Mouse (Mus musculus): Measurements from ENCODE around the gene Nobox. TPM values are rescaled to one million over a fixed set of nuclear protein-coding genes. Genes with fewer than 3 reads are reported as not detected.

The Nobox gene
- not detected for total RNA-seq (2021)
- long read RNA-seq, experiment 1: 0 reads
- long read RNA-seq, experiment 2: 0 reads

- no peak for DNase-seq (ENCODE audit: low spot score in 2 of 2)
Observed at GRCm38 (mm10) chr6:43309454-43309853, at the start of gene Nobox. Gene Nobox, minus strand, starts transcription at chr6:43309554.

GRCm38 (mm10) chr6:43354562-43355241, 45.3 kb upstream of the Nobox start:
- DNase-seq (ENCODE audit: low spot score in 2 of 2): no peak

DNA sequence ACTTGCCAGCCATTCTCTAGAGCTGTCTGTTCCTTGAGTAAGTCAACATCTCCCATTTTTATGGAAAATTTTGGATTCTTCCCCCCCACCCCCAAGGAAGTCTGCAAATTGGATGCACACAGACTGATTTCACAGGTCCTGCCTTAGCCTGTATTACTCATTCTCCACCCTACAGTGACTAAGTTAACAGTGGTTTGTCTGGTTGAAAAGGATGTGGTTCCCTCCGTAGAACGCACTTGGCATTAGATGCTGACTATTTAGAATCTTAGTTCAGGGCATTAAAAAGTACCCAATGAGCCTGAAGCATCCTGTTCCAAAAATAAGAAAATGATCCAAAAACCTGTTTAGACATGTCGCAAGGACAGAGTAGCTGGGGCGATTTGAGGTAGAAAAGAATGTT, 44.1 kb upstream of the Nobox start:
- no peak for DNase-seq (ENCODE audit: low spot score in 2 of 2)

DNA sequence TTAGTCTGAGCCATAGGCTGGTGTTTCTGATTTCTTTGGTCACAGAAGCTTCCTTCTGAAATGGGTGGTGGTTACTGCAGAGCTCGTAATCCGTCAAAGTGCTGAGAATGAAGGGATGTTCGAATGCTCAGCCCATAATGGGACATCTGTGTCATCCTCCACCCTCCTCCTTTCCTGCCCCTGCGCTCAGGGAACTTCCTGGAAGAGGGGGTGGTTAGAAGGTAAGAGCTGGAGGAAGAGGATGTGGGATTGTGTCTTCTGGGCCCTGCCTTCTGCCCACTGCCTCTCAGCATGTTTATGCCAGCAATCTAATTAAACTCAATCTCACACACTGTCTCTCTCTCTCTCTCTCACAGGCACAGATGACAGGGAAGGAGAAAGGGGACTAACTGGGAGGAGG, 39.7 kb upstream of the Nobox start:
- DNase-seq (ENCODE audit: low spot score in 2 of 2): no peak

- DNase-seq (ENCODE audit: low spot score in 2 of 2): no peak
Observed at GRCm38 (mm10) chr6:43347637-43348036, 38.3 kb upstream of the Nobox start.

DNA sequence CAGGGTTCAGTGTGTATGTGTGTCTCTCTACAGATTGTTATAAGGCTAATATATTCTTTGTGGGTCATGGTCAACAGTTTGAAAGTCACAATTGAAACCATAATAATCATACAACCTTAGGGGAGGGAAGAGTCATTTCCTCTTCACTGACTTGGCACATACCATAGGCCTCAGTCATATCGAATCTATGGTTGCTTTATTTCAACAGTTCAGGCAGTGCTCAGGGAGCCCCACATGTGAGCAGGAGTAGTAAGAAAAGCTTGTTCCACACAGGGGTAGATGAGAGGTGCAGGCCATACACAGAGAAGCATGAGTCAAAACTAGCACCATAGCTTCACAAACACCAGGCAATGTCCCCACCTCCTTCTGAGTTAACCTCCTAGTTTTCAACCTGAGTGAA, 33.7 kb upstream of the Nobox start:
- DNase-seq (ENCODE audit: low spot score in 2 of 2): no peak

GRCm38 (mm10) chr6:43342386-43342785, 33.0 kb upstream of the Nobox start:
- DNase-seq (ENCODE audit: low spot score in 2 of 2): no peak

DNA sequence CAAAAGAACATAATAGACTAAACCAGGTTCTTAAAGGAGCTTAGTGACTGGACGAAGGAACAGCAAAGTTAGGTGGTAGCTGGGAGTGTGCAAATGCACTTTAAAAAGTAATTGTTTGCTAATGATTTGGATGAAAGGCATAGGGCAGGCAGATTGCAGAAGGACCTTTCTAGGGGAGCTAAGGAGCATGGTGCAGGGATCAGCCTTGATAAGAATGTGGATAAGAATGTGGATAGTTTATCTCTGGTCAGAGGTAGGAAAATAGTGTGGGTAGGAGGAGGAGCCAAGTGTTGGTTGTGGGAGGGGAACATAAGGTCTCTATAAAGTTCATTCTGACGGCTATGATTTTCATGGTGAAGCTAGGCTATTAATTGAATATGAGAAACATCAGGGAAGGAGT, 29.4 kb upstream of the Nobox start:
- DNase-seq (ENCODE audit: low spot score in 2 of 2): no peak

DNA sequence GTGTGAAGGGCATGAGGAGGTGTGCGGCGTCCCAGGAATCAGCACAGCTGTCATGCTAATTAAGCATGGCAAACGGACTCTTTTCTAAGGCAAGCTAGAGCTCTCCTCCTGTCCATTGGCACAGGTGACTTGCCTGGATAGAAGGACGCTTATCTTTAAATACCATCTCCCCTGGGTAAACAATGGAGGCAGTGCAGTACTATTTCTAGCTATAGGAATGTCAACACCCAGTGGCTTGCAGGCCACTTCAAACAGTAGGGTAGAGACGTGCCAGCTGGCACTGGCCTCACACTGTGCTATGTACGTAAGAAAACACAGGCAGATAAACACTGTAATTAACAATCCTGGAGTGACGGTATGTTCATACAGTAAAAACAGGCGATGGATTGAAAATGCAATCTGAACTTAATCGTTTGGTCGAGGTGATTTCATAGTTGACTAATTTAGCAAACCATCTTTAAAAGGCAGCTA, 28.2 kb upstream of the Nobox start:
- DNase-seq (ENCODE audit: low spot score in 2 of 2): no peak

- DNase-seq (ENCODE audit: low spot score in 2 of 2): no peak
Observed at GRCm38 (mm10) chr6:43335619-43336234, 26.4 kb upstream of the Nobox start.

- DNase-seq (ENCODE audit: low spot score in 2 of 2): peak in 1 of 2 experiments; percentile 9
Observed at GRCm38 (mm10) chr6:43333479-43333878, 24.1 kb upstream of the Nobox start.

- no peak for DNase-seq (ENCODE audit: low spot score in 2 of 2)
Observed at GRCm38 (mm10) chr6:43312961-43313656, 3.8 kb upstream of the Nobox start.

DNA sequence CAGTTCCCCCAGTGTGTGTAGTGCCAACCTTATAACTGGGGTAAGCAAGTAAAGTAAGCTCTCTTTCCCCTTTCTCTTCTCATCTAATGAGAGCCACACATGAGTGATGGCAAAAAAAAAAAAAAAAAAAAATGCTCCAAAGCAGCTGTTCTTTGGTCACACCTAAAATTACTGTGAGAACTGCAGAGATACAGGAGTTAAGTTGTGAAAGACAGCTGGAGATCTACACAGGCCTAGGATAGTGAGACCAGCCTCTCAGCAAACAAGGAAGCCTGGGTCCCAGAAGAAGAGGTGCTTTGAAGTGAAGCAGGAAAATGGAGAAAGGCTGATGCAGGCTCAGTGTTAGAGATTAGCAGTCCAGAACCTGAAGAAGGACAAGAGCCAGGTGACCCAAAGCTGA, 3.2 kb upstream of the Nobox start:
- no peak for DNase-seq (ENCODE audit: low spot score in 2 of 2)

GRCm38 (mm10) chr6:43310071-43310470, 717 bp upstream of the Nobox start:
- no peak for DNase-seq (ENCODE audit: low spot score in 2 of 2)

DNA sequence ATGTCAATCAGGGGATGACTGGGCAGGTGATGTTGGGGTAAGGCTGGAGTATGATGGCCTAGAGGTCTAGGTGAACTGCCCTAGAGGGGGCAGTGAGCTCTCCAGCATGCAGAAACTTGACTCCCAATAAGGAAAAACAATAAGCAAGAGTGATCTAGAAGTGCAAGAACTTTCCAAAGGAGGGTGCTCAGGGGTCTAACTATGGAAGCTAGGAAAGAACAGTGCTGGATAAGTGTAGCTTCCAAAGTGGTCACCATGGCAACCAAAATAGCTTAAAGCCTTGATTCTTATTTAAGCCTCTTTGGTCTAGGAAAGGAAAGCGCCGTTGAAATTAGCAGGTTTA, 11.9 kb downstream of the Nobox start:
- DNase-seq (ENCODE audit: low spot score in 2 of 2): no peak

- DNase-seq (ENCODE audit: low spot score in 2 of 2): peak in 1 of 2 experiments; percentile 73
Observed at GRCm38 (mm10) chr6:43296798-43297507, 12.4 kb downstream of the Nobox start.

GRCm38 (mm10) chr6:43295908-43296307, 13.4 kb downstream of the Nobox start:
- DNase-seq (ENCODE audit: low spot score in 2 of 2): no peak

DNA sequence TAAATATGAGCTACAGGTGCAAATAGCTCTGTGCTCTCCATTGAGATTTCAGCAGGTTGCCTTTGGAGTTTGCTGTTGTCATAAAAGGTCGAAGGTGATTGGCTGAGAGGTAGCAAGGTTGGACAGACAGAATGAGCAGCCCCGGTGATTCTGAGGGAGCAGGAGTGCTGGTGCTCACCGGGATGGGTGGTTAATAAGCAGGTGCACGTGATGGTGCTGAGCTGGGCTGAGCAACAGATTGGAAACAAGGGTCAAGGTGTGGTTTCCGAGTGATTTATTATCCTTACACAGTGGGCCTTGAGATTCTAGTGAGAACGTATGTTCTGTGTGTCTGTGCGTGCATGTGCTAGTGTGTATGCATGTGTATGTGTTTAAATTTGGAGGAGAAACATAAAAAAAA, 16.2 kb downstream of the Nobox start:
- DNase-seq (ENCODE audit: low spot score in 2 of 2): no peak

GRCm38 (mm10) chr6:43292471-43293076, 16.8 kb downstream of the Nobox start:
- no peak for DNase-seq (ENCODE audit: low spot score in 2 of 2)

DNA sequence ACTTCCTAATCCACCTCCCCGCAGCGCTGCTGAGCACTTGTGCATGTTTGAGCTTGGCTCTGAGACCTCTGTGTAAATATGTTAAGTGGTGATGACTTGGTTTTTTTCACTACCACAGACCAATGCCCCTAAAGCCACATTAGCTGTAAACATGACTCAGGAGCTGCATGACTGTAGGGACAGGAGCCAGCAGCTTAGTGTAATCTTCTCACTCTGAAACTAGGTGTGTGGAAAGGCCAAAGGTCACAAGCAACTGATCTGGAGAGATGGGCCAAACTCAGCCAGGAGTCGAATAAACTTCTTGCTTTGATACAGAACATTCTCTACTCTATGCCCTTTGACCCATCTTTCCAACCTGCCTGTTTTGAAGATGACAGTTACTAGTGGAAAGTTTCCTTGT, 17.3 kb downstream of the Nobox start:
- no peak for DNase-seq (ENCODE audit: low spot score in 2 of 2)

DNA sequence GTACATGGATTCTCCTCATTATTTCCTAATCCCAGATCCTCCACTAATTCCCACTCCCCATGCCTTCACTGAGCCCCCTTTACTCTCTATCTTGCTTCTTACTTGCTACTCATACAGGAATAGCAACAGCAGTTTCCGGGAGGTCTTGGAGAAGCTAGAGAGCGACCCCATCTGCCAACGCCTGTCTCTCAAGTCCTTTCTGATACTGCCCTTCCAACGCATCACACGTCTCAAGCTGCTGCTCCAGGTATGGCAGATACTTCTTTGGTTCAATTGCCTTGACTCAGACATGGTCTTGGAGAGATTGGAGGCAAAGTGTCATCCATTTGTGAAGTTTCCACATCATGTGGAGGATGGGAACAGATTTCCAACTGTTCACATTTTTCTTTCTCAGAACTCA, 28.9 kb downstream of the Nobox start:
- DNase-seq (ENCODE audit: low spot score in 2 of 2): no peak

Measured in layer of hippocampus, postnatal 14 days (tissue).